Mouse (Mus musculus) CH12.LX (cell line): Measurements from ENCODE around the gene Tdrd7. TPM values are rescaled to one million over a fixed set of nuclear protein-coding genes. Genes with fewer than 3 reads are reported as not detected.

Experiments used
- DNase-seq: peaks from one replicate; pipeline ENCODE4 v3.0.0-alpha.2; 2013; ENCODE audit errors: extremely low read depth
- H3K27ac ChIP-seq: 2 replicates; pipeline ENCODE4 v1.5.1; 2012; ENCODE audit warnings: low read depth, mild to moderate bottlenecking, control low read depth, moderate library complexity; ENCODE audit not compliant: insufficient read depth
- H3K27me3 ChIP-seq: replicated peaks from 2 replicates; pipeline ENCODE3; 2012; ENCODE audit warnings: inconsistent platforms
- H3K36me3 ChIP-seq, 2 experiments: replicated peaks in 1 of 2; 2 replicates each; pipeline versions ENCODE3 to v1.6.1; 2012; ENCODE audit warnings: inconsistent platforms in 1 of 2, low read length in 1 of 2, mild to moderate bottlenecking in 1 of 2, mixed read lengths in 1 of 2, moderate library complexity in 1 of 2; ENCODE audit not compliant: control insufficient read depth in 1 of 2, insufficient read depth in 1 of 2
- H3K4me1 ChIP-seq, 2 experiments: 2 replicates each; pipeline ENCODE4 v1.6.1; 2012; ENCODE audit warnings: inconsistent platforms in 1 of 2, moderate library complexity in 1 of 2; ENCODE audit not compliant: insufficient read depth in 2 of 2, control insufficient read depth in 1 of 2
- H3K4me2 ChIP-seq: 2 replicates; pipeline ENCODE4 v1.6.1; 2012; ENCODE audit warnings: low read depth, mild to moderate bottlenecking, control low read depth; ENCODE audit not compliant: poor library complexity, insufficient read depth, severe bottlenecking
- H3K4me3 ChIP-seq, 3 experiments: fragments of 150-350 bp in 1 of 3; sonication (generic) in 1 of 3; replicated peaks in 1 of 3; 2 replicates each; pipeline versions ENCODE3 to v1.5.1; 2011 to 2012; ENCODE audit warnings: low read depth in 2 of 3, low read length in 2 of 3, mild to moderate bottlenecking in 2 of 3, moderate library complexity in 2 of 3, control low read depth in 1 of 3, improper control_type of control experiment in 1 of 3, inconsistent platforms in 1 of 3, mixed read lengths in 1 of 3; ENCODE audit not compliant: poor library complexity in 1 of 3
- H3K79me2 ChIP-seq: replicated peaks from 2 replicates; pipeline ENCODE4 v1.6.1; 2012; ENCODE audit warnings: mild to moderate bottlenecking, moderate library complexity; ENCODE audit not compliant: control insufficient read depth, poor library complexity, insufficient read depth, severe bottlenecking; ENCODE audit errors: extremely low read depth
- H3K9ac ChIP-seq: 2 replicates; pipeline ENCODE4 v1.6.1; 2012; ENCODE audit warnings: low read depth, mild to moderate bottlenecking, control low read depth, moderate library complexity; ENCODE audit not compliant: insufficient read depth
- H3K9me3 ChIP-seq: replicated peaks from 2 replicates; pipeline ENCODE3; 2012; ENCODE audit warnings: low read length, inconsistent platforms, mixed read lengths
- ELF1 ChIP-seq: IDR thresholded peaks from 2 replicates; pipeline ENCODE4 v1.6.1; 2014; ENCODE audit warnings: low read depth, mild to moderate bottlenecking, inconsistent platforms, low read length, improper control_type of control experiment
- HCFC1 ChIP-seq: IDR thresholded peaks from 2 replicates; pipeline ENCODE4 v1.6.1; 2012; ENCODE audit warnings: low read depth, mild to moderate bottlenecking, inconsistent platforms, low read length, improper control_type of control experiment
- IRF4 ChIP-seq: IDR thresholded peaks from 2 replicates; pipeline ENCODE4 v1.6.1; 2014; ENCODE audit warnings: low read depth, mild to moderate bottlenecking, inconsistent platforms, low read length, improper control_type of control experiment
- JUND ChIP-seq: conservative IDR thresholded peaks from 2 replicates; pipeline ENCODE4 v1.6.1; 2011; ENCODE audit warnings: low read depth, low read length, improper control_type of control experiment
- MAZ ChIP-seq: IDR thresholded peaks from 2 replicates; pipeline ENCODE4 v1.6.1; 2012; ENCODE audit warnings: low read depth, mild to moderate bottlenecking, inconsistent platforms, low read length, improper control_type of control experiment, moderate library complexity
- MEF2A ChIP-seq: IDR thresholded peaks from 2 replicates; pipeline ENCODE4 v1.6.1; 2014; ENCODE audit warnings: low read depth, mild to moderate bottlenecking, inconsistent platforms, low read length, improper control_type of control experiment, borderline replicate concordance
- NELFE ChIP-seq: IDR thresholded peaks from 2 replicates; pipeline ENCODE4 v1.6.1; 2011; ENCODE audit warnings: low read depth, low read length, improper control_type of control experiment
- NRF1 ChIP-seq: IDR thresholded peaks from 2 replicates; pipeline ENCODE4 v1.6.1; 2014; ENCODE audit warnings: low read depth, mild to moderate bottlenecking, inconsistent platforms, low read length, improper control_type of control experiment, moderate library complexity
- POLR2AphosphoS2 ChIP-seq: IDR thresholded peaks from 2 replicates; pipeline ENCODE4 v1.6.1; 2011; ENCODE audit warnings: low read depth, low read length, improper control_type of control experiment
- USF2 ChIP-seq: conservative IDR thresholded peaks from 2 replicates; pipeline ENCODE4 v1.6.1; 2011; ENCODE audit warnings: low read depth, low read length, improper control_type of control experiment
- ZC3H11A ChIP-seq: IDR thresholded peaks from 2 replicates; pipeline ENCODE4 v1.6.1; 2012; ENCODE audit warnings: low read depth, mild to moderate bottlenecking, inconsistent platforms, low read length, improper control_type of control experiment
- dilution Hi-C: fragments of 300-500 bp; cut with MboI; formaldehyde crosslinking; loops from 2 replicates; pipeline ENCODE4 v1.14.3; 2020; ENCODE audit warnings: low sequenced_read_pairs; ENCODE audit not compliant: extremely low pct_unique_long_range_greater_than_20kb, extremely low pct_ligation_motif_present
- in situ Hi-C: fragments of 300-500 bp; cut with MboI; formaldehyde crosslinking; loops from 3 replicates; pipeline ENCODE4 v1.14.3; 2019; ENCODE audit warnings: low sequenced_read_pairs, low pct_ligation_motif_present, low pct_unique_long_range_greater_than_20kb, mixed read lengths
- polyA plus RNA-seq: library from polyadenylated mRNA; unstranded; fragments of >175 nt; gene quantifications from 2 replicates; pipeline ENCODE4 v1.2.1, GENCODE M21; 2012; ENCODE audit warnings: low read depth; ENCODE audit not compliant: insufficient read length
- total RNA-seq, 2 experiments: library from RNA; depleted of rRNA; stranded (reverse); fragments of 300-350 nt in 1 of 2; fragments of >200 nt in 1 of 2; gene quantifications; 2 replicates each; pipeline ENCODE4 v1.2.3; 2012 to 2014

Gene Tdrd7
- total and polyA plus RNA-seq, 3 experiments, result 1.6 to 2.9 (median 2.7) TPM

DNA sequence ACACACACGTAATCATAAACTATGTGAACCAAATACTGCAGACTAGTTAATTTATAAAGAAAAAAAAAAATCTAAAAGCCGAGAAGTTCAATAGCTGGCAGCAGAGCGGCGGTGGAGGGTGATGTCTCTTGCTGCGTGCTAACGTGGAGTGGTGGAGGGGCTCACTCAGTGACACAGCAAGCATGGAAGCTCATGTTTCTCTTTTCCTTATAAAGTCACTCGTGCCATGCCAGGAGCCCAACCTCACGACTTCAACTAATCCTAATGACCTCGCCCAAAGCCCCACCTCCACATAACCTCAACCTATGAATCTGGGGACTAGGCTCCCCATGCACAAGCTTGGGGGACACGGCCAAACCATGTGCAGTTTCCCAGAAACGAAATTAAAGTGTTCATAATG is 117.4 kb downstream of the Tdrd7 start:
- dilution Hi-C loops (no loop called here), in situ Hi-C loops (no loop called here)
- Histone ChIP-seq H3K27me3 (no peaks in the 10 kb centered on the region), H3K79me2 (no peaks in the 10 kb centered on the region), H3K4me2 (no peak overlapping the region), H3K4me3 (no peak overlapping the region), H3K9ac (no peak overlapping the region), H3K4me1 (peaks cover 0 to 6% of the 10 kb centered on the region in 2 experiments; a peak in 2 of 4 replicates), H3K27ac (no peak overlapping the region), H3K36me3 (peaks cover 0 to 15% of the 10 kb centered on the region in 2 experiments), H3K9me3 (peaks cover 4% of the 10 kb centered on the region)
- no peak for TF ChIP-seq IRF4
- no peak for TF ChIP-seq MEF2A
- no peak for TF ChIP-seq HCFC1
- TF ChIP-seq POLR2AphosphoS2, result no peak
- no peak for TF ChIP-seq NELFE
- no peak for TF ChIP-seq ELF1
- TF ChIP-seq MAZ, result no peak
- no peak for TF ChIP-seq JUND
- TF ChIP-seq NRF1, result no peak
- TF ChIP-seq ZC3H11A, result no peak
- TF ChIP-seq USF2, result no peak
- DNase-seq, result no peak

Other genes starting within 250 kb of the Tdrd7 start
- gene Aldh1b1, start 166.3 kb upstream of the Tdrd7 start, total RNA-seq (2012; rRNA removed), result 4.6 and 4.9 TPM in 2 replicates
- gene Aldh1b1, start 166.3 kb upstream of the Tdrd7 start, total RNA-seq (2014; rRNA removed), result 6.7 and 8.3 TPM in 2 replicates
- gene Aldh1b1, start 166.3 kb upstream of the Tdrd7 start, polyA plus RNA-seq, result 6.4 and 7.1 TPM in 2 replicates
- gene Igfbpl1, start 138.4 kb upstream of the Tdrd7 start, total RNA-seq (2012; rRNA removed), result not detected in 2 replicates
- gene Igfbpl1, start 138.4 kb upstream of the Tdrd7 start, total RNA-seq (2014; rRNA removed), result not detected in 2 replicates
- not detected in 2 replicates for gene Igfbpl1, start 138.4 kb upstream of the Tdrd7 start, polyA plus RNA-seq
- gene Stra6l, start 116.7 kb upstream of the Tdrd7 start, total RNA-seq (2012; rRNA removed), result not detected in 2 replicates
- gene Stra6l, start 116.7 kb upstream of the Tdrd7 start, total RNA-seq (2014; rRNA removed), result 0.08 TPM in 1 of 2 replicates, not detected in the other
- gene Stra6l, start 116.7 kb upstream of the Tdrd7 start, polyA plus RNA-seq, result 0.13 TPM in 1 of 2 replicates, not detected in the other
- gene Ccdc180, start 75.0 kb upstream of the Tdrd7 start, total RNA-seq (2012; rRNA removed), result not detected in 2 replicates
- not detected in 2 replicates for gene Ccdc180, start 75.0 kb upstream of the Tdrd7 start, total RNA-seq (2014; rRNA removed)
- gene Ccdc180, start 75.0 kb upstream of the Tdrd7 start, polyA plus RNA-seq, result 0.14 and 0.20 TPM in 2 replicates
- gene Tmod1, start 73.6 kb downstream of the Tdrd7 start, total RNA-seq (2012; rRNA removed), result 0.92 and 3.1 TPM in 2 replicates
- gene Tmod1, start 73.6 kb downstream of the Tdrd7 start, total RNA-seq (2014; rRNA removed), result 0.70 and 0.93 TPM in 2 replicates
- 2.3 and 2.5 TPM in 2 replicates for gene Tmod1, start 73.6 kb downstream of the Tdrd7 start, polyA plus RNA-seq
- gene Ncbp1, start 173.3 kb downstream of the Tdrd7 start, total RNA-seq (2012; rRNA removed), result 64.7 and 80.6 TPM in 2 replicates
- 82.0 and 88.2 TPM in 2 replicates for gene Ncbp1, start 173.3 kb downstream of the Tdrd7 start, total RNA-seq (2014; rRNA removed)
- 121 and 141 TPM in 2 replicates for gene Ncbp1, start 173.3 kb downstream of the Tdrd7 start, polyA plus RNA-seq
- 29.1 and 34.0 TPM in 2 replicates for gene Tstd2, start 173.4 kb downstream of the Tdrd7 start, total RNA-seq (2012; rRNA removed)
- 36.4 and 40.2 TPM in 2 replicates for gene Tstd2, start 173.4 kb downstream of the Tdrd7 start, total RNA-seq (2014; rRNA removed)
- gene Tstd2, start 173.4 kb downstream of the Tdrd7 start, polyA plus RNA-seq, result 26.9 and 30.4 TPM in 2 replicates
- 11.2 and 13.9 TPM in 2 replicates for gene Xpa, start 231.0 kb downstream of the Tdrd7 start, total RNA-seq (2012; rRNA removed)
- 13.8 and 16.2 TPM in 2 replicates for gene Xpa, start 231.0 kb downstream of the Tdrd7 start, total RNA-seq (2014; rRNA removed)
- 28.8 and 34.0 TPM in 2 replicates for gene Xpa, start 231.0 kb downstream of the Tdrd7 start, polyA plus RNA-seq